Mouse (Mus musculus) ES-E14 (cell line): ENCODE data around the gene Nectin3.

Experiments
- HCFC1 ChIP-seq: IDR thresholded peaks from 2 replicates; pipeline ENCODE4 v1.6.1; 2012; ENCODE audit warnings: low read length, inconsistent platforms, borderline replicate concordance; ENCODE audit not compliant: insufficient read depth
- MAFK ChIP-seq: IDR thresholded peaks from 2 replicates; pipeline ENCODE4 v1.6.1; 2014; ENCODE audit warnings: mild to moderate bottlenecking, low read depth, low read length, inconsistent platforms; ENCODE audit not compliant: insufficient read depth
- ZNF384 ChIP-seq: IDR thresholded peaks from 2 replicates; pipeline ENCODE4 v1.6.1; 2012; ENCODE audit warnings: low read depth, low read length, inconsistent platforms

DNA sequence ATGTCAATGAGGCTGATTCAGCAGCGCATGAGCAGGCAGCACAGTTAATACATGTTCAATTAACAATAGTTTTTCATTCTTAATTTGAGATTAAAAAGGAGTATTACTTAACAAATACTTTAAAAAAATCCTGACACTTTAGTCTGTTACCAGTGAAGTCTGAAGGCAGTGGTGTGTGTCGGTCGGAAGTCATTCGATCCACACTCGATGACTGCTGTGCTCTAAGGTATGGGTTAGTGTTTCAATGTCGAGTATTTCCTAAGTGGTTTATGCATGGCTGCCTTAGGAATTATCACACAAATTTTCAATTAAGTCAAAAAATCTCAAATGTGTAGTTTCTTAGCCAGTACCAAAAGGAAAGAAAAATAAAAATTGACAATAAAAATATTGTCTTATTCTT lies 49.3 kb downstream of the Nectin3 start:
- no peak for TF ChIP-seq HCFC1
- no peak for TF ChIP-seq ZNF384
- no peak for TF ChIP-seq MAFK
